Mouse (Mus musculus) CH12.LX (cell line): ENCODE results near the gene Adamtsl5.

Source experiments
- BHLHE40 ChIP-seq: IDR thresholded peaks from 2 replicates; pipeline ENCODE4 v1.6.1; 2011; ENCODE audit warnings: mild to moderate bottlenecking, low read depth, low read length, improper control_type of control experiment
- CTCF ChIP-seq, 2 experiments: IDR thresholded peaks in 1 of 2; conservative IDR thresholded peaks in 1 of 2; 2 replicates each; pipeline ENCODE4 v1.5.1; 2011 to 2012; ENCODE audit warnings: low read depth in 2 of 2, low read length in 2 of 2, improper control_type of control experiment in 1 of 2, inconsistent platforms in 1 of 2, mild to moderate bottlenecking in 1 of 2, moderate library complexity in 1 of 2
- ELF1 ChIP-seq: IDR thresholded peaks from 2 replicates; pipeline ENCODE4 v1.6.1; 2014; ENCODE audit warnings: low read depth, mild to moderate bottlenecking, inconsistent platforms, low read length, improper control_type of control experiment
- EP300 ChIP-seq: IDR thresholded peaks from 2 replicates; pipeline ENCODE4 v1.6.1; 2011; ENCODE audit warnings: low read length, improper control_type of control experiment
- HCFC1 ChIP-seq: IDR thresholded peaks from 2 replicates; pipeline ENCODE4 v1.6.1; 2012; ENCODE audit warnings: low read depth, mild to moderate bottlenecking, inconsistent platforms, low read length, improper control_type of control experiment
- IRF4 ChIP-seq: IDR thresholded peaks from 2 replicates; pipeline ENCODE4 v1.6.1; 2014; ENCODE audit warnings: low read depth, mild to moderate bottlenecking, inconsistent platforms, low read length, improper control_type of control experiment
- MAX ChIP-seq: IDR thresholded peaks from 2 replicates; pipeline ENCODE4 v1.6.1; 2011; ENCODE audit warnings: low read length, improper control_type of control experiment
- MAZ ChIP-seq: IDR thresholded peaks from 2 replicates; pipeline ENCODE4 v1.6.1; 2012; ENCODE audit warnings: low read depth, mild to moderate bottlenecking, inconsistent platforms, low read length, improper control_type of control experiment, moderate library complexity
- POLR2A ChIP-seq: IDR thresholded peaks from 2 replicates; pipeline ENCODE4 v1.6.1; 2011; ENCODE audit warnings: low read depth, mild to moderate bottlenecking, improper control_type of control experiment, low read length
- POLR2AphosphoS2 ChIP-seq: IDR thresholded peaks from 2 replicates; pipeline ENCODE4 v1.6.1; 2011; ENCODE audit warnings: low read depth, low read length, improper control_type of control experiment
- UBTF ChIP-seq: IDR thresholded peaks from 2 replicates; pipeline ENCODE4 v1.6.1; 2012; ENCODE audit warnings: low read depth, mild to moderate bottlenecking, inconsistent platforms, low read length, improper control_type of control experiment, moderate library complexity
- USF1 ChIP-seq: IDR thresholded peaks from 2 replicates; pipeline ENCODE4 v1.6.1; 2014; ENCODE audit warnings: low read depth, mild to moderate bottlenecking, inconsistent platforms, low read length, improper control_type of control experiment
- ZC3H11A ChIP-seq: IDR thresholded peaks from 2 replicates; pipeline ENCODE4 v1.6.1; 2012; ENCODE audit warnings: low read depth, mild to moderate bottlenecking, inconsistent platforms, low read length, improper control_type of control experiment

- no peak for TF ChIP-seq EP300
- no peak for TF ChIP-seq ELF1
- no peak for TF ChIP-seq BHLHE40
- TF ChIP-seq CTCF (conservative IDR thresholded peaks at IDR 0.05 in 1 of 2, IDR thresholded peaks at IDR 0.05 in 1 of 2; ENCODE audit: low read depth in 2 of 2, low read length in 2 of 2): no peak
- no peak for TF ChIP-seq USF1
- TF ChIP-seq POLR2A: no peak
- no peak for TF ChIP-seq MAX
- TF ChIP-seq IRF4: no peak
- no peak for TF ChIP-seq POLR2AphosphoS2
- TF ChIP-seq MAZ: no peak
- no peak for TF ChIP-seq ZC3H11A
- no peak for TF ChIP-seq HCFC1
- TF ChIP-seq UBTF: no peak
Measured at GRCm38 (mm10) chr10:80348981-80349380, 769 bp upstream of the Adamtsl5 start.
